Mouse (Mus musculus) cerebellum, adult 9-11 months (tissue): ENCODE results near the gene Hist3h2ba.

Experiments
- DNase-seq: peaks from one replicate; pipeline ENCODE4 v3.0.0; 2022

Hist3h2ba gene

DNA sequence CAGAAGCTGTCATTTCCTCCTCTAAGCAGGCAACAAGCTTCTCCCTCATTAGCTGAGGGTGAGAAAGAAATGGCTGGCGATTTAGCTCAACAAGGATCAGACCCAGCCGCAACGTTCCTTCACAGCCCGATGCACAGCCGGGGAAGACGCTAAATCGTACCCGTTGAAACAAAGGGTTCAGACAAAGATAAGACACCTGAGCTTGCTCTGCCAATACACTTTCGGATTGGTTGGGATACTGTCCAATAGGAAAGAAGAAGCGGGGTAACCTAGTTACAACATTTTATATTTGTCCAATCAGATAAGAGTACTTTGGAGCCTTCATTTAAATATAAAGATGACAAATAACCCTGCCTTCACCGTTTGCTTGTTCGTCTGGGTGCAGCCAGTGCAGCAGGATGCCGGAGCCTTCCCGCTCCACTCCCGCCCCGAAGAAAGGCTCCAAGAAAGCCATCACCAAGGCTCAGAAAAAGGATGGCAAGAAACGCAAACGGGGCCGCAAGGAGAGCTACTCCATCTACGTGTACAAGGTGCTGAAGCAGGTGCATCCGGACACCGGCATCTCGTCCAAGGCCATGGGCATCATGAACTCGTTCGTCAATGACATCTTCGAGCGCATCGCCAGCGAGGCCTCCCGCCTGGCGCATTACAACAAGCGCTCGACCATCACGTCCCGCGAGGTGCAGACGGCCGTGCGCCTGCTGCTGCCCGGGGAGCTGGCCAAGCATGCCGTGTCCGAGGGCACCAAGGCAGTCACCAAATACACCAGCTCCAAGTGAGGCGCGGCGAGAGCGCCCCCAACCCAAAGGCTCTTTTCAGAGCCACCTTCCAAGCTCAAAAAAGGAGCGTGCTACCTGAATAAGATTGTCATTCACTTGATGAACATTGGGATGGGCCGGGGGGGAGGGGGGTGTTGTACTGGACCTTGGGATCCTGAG lies at the start of gene Hist3h2ba:
Gene Hist3h2ba (plus strand): TSS at position 379 of the 938 bp plus-strand sequence.
- peak; percentile 92 for DNase-seq

GRCm38 (mm10) chr11:58901080-58901479 lies 47.6 kb upstream of the Hist3h2ba start:
- DNase-seq: no peak

- peak; percentile 95 for DNase-seq
Observed at GRCm38 (mm10) chr11:58903511-58904409, 45.0 kb upstream of the Hist3h2ba start, which contains the start of gene Zfp39. Zfp39 (minus strand) TSS chr11:58904225.

GRCm38 (mm10) chr11:58904410-58904718 lies 44.4 kb upstream of the Hist3h2ba start:
- DNase-seq: no peak

DNA sequence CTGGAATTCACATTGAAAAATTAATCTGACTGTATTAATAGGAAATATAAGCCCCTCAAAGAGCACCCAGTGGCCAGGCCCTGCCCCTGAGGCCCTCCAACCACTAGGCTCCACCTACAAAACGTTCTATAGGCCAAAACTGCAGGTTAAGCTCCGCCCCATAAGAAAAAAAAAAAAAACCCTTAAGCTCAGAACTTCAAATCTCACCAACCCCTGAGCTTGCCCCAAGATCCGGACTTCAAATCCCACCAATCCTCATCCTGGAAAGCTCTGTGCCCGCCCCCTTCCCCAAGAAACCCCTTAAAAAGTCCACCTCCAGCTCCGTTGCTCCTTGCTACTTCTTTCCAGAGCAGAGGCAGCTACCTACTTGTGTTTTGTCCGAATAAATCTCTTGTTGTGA lies 43.9 kb upstream of the Hist3h2ba start:
- DNase-seq: peak; percentile 50

DNA sequence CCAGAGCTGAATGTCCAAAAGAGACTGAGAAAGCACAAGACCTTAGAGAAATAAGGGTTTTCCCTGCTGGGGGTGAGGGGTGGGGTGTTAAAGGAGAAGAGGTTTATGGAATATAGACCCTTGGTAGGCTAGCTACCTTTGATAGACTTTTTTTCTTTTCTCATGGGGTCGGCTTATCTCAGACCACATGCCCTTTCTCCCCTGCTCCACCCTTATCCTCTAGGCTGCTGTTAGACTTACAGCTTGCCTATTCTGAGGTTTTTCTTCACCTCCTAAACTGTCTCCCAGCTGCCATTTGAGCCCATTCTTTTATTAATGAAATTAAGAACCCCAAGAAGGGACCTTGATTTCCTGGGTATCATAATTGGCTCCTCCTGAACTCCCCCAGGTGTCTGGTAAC lies 34.9 kb upstream of the Hist3h2ba start:
- DNase-seq: no peak

GRCm38 (mm10) chr11:58914461-58915028 lies 34.2 kb upstream of the Hist3h2ba start:
- peak; percentile 33 for DNase-seq

DNA sequence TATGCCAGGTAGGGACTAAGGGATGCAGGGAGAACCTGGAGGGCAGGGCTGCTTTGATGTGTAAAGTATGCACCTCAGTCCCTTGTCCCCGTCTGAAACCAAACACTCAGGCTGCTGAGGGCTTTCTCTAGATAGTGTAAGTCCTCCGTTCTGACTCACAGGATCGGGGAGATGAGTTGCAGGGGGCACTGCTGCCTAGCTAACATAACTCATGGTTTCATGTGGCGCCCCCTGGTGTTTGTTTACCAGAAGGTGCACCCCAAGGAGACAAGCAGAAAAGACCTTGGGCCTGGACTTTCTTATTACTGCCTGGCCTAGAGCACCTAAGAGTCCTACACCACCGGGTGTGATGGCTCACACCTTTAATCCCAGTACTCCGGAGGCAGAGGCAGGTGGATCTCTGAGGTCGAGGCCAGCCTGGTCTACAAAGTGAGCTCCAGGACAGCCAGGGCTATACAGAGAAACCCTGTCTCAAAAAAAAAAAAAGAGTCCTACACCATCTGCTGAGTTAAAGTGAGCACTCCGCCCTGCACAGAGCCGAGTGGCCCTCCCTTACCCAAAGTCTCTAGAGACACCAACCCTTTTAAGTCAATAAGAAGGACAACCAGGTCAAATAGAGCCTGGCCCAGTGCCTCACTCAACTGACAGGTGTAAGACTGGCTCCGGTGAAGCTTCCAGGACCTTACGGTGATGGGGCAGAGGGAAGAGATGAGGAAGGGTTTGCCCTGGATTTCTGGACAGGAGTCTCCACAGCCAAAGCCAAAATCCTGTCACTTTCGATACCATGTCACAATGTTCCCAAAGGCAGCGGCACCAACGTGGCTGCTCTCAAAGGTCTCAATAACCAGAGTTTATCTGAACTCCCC lies 31.6 kb upstream of the Hist3h2ba start:
- no peak for DNase-seq

DNA sequence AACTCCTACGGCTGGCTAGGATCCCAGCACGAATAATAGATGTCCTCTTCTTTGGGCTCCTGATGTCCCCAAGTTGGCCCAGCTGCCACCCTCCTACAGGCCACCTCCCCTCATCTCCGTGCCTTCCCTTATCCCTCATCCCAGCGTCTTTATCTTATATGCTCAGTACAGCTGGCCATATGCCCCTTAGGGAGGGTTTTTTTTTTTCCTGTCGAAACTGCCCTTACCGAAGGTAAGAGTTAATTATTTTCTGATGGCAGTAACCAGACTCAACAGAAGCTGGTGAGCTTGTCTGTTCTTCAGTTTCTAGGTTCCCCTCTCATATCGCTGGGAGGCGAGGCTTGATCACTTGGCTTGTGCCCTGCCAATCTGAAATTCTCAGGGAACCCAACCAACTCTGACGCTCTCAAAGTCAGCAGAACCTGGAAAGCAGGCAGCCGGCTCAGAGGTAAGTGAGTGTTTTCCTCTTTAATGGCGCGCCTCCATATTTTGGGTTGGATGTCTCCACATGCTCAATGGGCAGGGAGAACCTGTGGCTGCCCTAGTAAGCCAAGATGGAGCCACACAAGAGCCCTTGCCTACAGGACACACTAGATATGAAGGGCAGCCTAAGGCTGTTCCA lies 30.9 kb upstream of the Hist3h2ba start, which contains the start of gene Btnl10:
Gene Btnl10 (plus strand): TSS at position 164 of the 622 bp plus-strand sequence.
- DNase-seq: no peak

- no peak for DNase-seq
Observed at GRCm38 (mm10) chr11:58918759-58919158, 30.0 kb upstream of the Hist3h2ba start.

DNA sequence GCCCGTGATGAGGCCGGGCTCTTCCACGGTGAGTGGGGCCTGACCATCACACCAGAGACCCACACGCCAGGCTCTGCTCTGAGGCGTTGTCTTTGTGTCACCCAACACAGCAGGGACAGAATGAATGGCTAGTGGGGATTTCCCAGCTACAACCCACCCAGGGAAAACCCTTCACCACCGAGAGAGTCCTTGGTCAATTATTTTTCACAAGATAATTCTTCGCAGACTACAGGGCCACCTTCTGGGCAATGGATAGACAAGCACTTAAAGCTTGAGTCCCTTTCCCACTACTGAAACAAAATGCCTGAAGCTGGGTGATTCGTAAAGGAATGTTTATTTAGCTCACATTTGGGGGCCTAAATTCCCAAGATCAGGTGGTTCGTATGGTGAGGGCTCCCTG lies 26.3 kb upstream of the Hist3h2ba start:
- DNase-seq: no peak

DNA sequence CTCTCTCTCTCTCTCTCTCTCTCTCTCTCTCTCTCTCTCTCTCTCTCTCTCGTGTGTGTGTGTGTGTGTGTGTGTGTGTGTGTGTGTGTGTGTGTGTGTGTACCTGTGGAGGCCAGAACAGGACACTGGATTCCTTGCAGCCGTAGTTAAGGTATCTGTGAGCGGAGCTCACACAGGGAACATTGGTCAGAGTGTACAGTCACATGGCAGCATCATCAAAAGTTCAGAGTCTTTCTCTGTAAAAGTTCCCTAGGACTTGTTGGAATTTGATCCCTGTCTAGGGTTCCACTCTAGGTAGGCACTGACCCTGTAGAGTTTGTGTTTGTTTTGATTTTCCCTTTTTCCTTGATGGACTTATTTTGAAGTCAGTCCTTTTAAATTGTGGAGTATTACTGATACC lies 22.1 kb upstream of the Hist3h2ba start:
- no peak for DNase-seq

GRCm38 (mm10) chr11:58927053-58927452 lies 21.7 kb upstream of the Hist3h2ba start:
- no peak for DNase-seq

- DNase-seq: peak; percentile 54
Observed at GRCm38 (mm10) chr11:58927790-58928651, 20.7 kb upstream of the Hist3h2ba start.

GRCm38 (mm10) chr11:58929055-58929454 lies 19.7 kb upstream of the Hist3h2ba start:
- DNase-seq: no peak

DNA sequence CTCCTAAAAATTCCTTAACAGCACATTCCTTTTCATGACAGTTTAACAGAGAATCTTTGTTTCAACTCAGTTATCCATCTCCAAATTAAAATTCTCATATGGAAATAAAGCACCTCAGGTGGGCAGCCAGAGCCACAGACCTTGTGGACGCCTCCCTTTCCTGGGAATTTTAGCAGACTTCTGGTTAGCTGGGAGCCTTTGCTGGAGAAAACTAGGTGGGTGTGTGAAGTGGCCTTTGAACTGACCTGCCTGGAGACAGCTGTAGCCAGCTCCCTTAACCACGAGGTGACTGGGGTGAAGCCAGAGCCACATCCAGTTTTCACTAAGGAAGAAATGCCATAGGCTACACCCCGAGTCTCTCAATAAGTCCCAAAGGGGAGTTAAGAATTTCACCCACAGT lies 19.1 kb upstream of the Hist3h2ba start:
- no peak for DNase-seq

DNA sequence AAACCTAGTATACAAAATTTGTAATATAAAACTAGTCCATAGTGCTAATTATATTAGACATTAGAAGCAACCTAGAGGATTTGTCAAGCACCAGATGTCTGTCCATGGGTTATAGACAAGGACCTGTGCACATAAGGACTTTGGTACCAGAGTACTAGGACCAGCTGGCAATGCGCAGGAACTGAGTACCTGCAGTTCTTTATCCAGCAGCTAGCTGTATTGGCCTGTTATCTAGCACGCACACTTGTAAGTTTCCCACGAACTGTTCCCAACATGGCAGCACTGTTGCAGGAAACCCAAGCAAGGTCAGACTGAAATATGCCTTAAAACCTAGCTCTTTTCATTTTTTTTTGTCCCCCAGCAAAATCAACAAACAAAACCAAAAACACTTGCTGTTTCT lies 18.5 kb upstream of the Hist3h2ba start:
- no peak for DNase-seq

GRCm38 (mm10) chr11:58931576-58931975 lies 17.1 kb upstream of the Hist3h2ba start:
- no peak for DNase-seq

DNA sequence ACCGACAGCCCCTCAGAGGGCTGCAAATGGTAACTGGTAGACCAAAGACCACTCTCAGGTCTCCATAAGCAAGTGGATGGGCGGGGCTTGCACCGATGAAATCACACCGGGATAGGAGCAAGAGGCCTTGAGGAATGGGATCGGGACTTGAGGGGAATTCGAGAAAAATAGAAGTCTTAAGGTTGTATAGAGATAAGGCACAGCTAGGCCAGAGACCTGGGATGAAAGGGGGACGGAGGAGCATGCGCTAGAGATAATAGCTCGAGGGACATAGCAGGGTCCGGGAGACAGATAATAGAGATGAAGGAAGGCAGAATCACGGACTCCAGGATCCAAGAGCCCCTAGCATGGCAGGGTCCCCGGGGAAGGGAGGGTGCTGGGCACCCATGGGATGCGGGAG lies 10.8 kb upstream of the Hist3h2ba start:
- peak; percentile 50 for DNase-seq

DNA sequence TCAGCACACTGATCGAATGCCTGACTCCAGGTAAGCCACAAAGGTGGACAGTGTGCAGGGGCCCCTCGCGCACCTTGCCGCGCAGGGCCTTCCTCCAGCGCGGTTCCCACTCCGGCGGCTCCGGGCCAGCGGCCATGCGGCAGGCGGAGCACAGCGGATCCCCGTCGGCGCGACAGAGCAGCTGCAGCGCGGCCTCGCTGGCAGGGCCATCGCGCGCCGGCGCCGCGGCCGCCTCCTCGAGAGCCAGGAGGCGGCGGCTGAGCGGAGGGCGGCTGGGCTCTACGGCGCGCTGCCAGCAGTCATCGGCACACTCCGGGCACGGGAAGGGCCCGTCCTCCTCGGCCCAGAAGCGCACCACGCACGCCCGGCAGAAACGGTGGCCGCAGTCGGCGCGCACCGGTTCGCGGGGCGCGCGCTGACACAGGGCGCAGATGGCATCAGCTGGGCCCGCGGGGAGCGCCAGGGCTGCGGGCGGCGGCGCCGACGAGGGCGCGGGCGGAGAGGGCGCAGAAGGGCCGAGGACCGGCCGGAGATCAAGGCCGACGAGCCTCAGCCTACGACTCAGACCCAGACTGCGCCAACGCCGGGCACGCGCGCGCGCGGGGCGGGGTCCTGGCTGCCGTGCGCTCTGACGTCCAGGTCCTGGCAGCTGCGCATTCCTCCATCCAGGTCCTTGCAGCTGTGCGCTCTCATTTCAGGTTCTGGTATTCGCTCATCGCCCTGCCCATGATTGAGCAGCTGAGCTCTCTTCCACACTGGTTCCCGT lies 10.2 kb upstream of the Hist3h2ba start, which contains the start of gene Rnf187:
Gene Rnf187 (minus strand): TSS at position 595 of the 766 bp plus-strand sequence.
- DNase-seq: peak; percentile 96
